Mouse (Mus musculus) MEL (cell line): ENCODE measurements around the gene Rasgrp3. TPM values are rescaled to one million over a fixed set of nuclear protein-coding genes. Genes with fewer than 3 reads are reported as not detected.
A peak's percentile ranks its signal among the peaks of the same experiment; 100 is the strongest.

Experiments
- DNase-seq: peaks from one replicate; pipeline ENCODE4 v3.0.0; 2011; ENCODE audit warnings: low read depth, low spot score
- H3K27ac ChIP-seq: 2 replicates; pipeline ENCODE4 v1.5.1; 2012; ENCODE audit warnings: low read depth, mild to moderate bottlenecking, control low read depth, low read length, moderate library complexity; ENCODE audit not compliant: control insufficient read depth
- H3K27me3 ChIP-seq, 2 experiments: fragments of 150-350 bp in 1 of 2; sonication (generic) in 1 of 2; 2 replicates each; pipeline ENCODE4 v1.6.1; 2012; ENCODE audit warnings: low read length in 2 of 2, mild to moderate bottlenecking in 2 of 2, improper control_type of control experiment in 1 of 2, moderate library complexity in 1 of 2; ENCODE audit not compliant: insufficient read depth in 2 of 2, control insufficient read depth in 1 of 2
- H3K36me3 ChIP-seq, 2 experiments: 2 replicates each; pipeline ENCODE4 v1.6.1; 2012 to 2014; ENCODE audit warnings: low read length in 2 of 2, improper control_type of control experiment in 1 of 2, inconsistent platforms in 1 of 2, mild to moderate bottlenecking in 1 of 2; ENCODE audit not compliant: insufficient read depth in 2 of 2, control insufficient read depth in 1 of 2
- H3K4me1 ChIP-seq, 2 experiments: fragments of 150-350 bp in 1 of 2; sonication (generic) in 1 of 2; 2 replicates each; pipeline ENCODE4 v1.6.1; 2012; ENCODE audit warnings: low read length in 2 of 2, improper control_type of control experiment in 1 of 2, mild to moderate bottlenecking in 1 of 2; ENCODE audit not compliant: insufficient read depth in 2 of 2, control insufficient read depth in 1 of 2
- H3K4me3 ChIP-seq, 2 experiments: fragments of 150-350 bp in 1 of 2; sonication (generic) in 1 of 2; 2 replicates each; pipeline ENCODE4 v1.5.1; 2012; ENCODE audit warnings: low read depth in 2 of 2, low read length in 2 of 2, mild to moderate bottlenecking in 2 of 2, moderate library complexity in 2 of 2, control low read depth in 1 of 2, improper control_type of control experiment in 1 of 2; ENCODE audit not compliant: control insufficient read depth in 1 of 2, insufficient read depth in 1 of 2
- H3K79me2 ChIP-seq: 2 replicates; pipeline ENCODE4 v1.6.1; 2012; ENCODE audit warnings: mild to moderate bottlenecking, low read length, moderate library complexity; ENCODE audit not compliant: control insufficient read depth, poor library complexity, insufficient read depth
- H3K9ac ChIP-seq: 2 replicates; pipeline ENCODE4 v1.6.1; 2012; ENCODE audit warnings: low read depth, mild to moderate bottlenecking, control low read depth, low read length, moderate library complexity; ENCODE audit not compliant: control insufficient read depth, poor library complexity, severe bottlenecking
- H3K9me3 ChIP-seq: fragments of 150-350 bp; sonication (generic); replicated peaks from 2 replicates; pipeline ENCODE4 v1.6.1; 2012; ENCODE audit warnings: mild to moderate bottlenecking, low read length, improper control_type of control experiment, moderate library complexity; ENCODE audit not compliant: insufficient read depth
- BHLHE40 ChIP-seq: IDR thresholded peaks from 2 replicates; pipeline ENCODE4 v1.6.1; 2012; ENCODE audit warnings: low read depth, mild to moderate bottlenecking, inconsistent platforms, low read length, improper control_type of control experiment, borderline replicate concordance
- CHD1 ChIP-seq: IDR thresholded peaks from 2 replicates; pipeline ENCODE4 v1.6.1; 2012; ENCODE audit warnings: low read depth, mild to moderate bottlenecking, inconsistent platforms, low read length, improper control_type of control experiment
- E2F4 ChIP-seq: IDR thresholded peaks from 2 replicates; pipeline ENCODE4 v1.6.1; 2011; ENCODE audit warnings: low read depth, low read length, improper control_type of control experiment, borderline replicate concordance
- ELF1 ChIP-seq: IDR thresholded peaks from 2 replicates; pipeline ENCODE4 v1.6.1; 2014; ENCODE audit warnings: low read depth, mild to moderate bottlenecking, inconsistent platforms, low read length, improper control_type of control experiment, moderate library complexity
- EP300 ChIP-seq, 2 experiments: IDR thresholded peaks; 2 replicates each; pipeline ENCODE4 v1.6.1; 2011; ENCODE audit warnings: improper control_type of control experiment in 2 of 2, low read length in 2 of 2, low read depth in 1 of 2, mild to moderate bottlenecking in 1 of 2
- GATA1 ChIP-seq: IDR thresholded peaks from 2 replicates; pipeline ENCODE4 v1.6.1; 2011; ENCODE audit warnings: low read depth, low read length, improper control_type of control experiment
- JUND ChIP-seq: IDR thresholded peaks from 2 replicates; pipeline ENCODE4 v1.6.1; 2011; ENCODE audit warnings: low read depth, mild to moderate bottlenecking, improper control_type of control experiment, low read length
- KAT2A ChIP-seq: conservative IDR thresholded peaks from 2 replicates; pipeline ENCODE4 v1.6.1; 2012; ENCODE audit warnings: low read depth, low read length, improper control_type of control experiment, inconsistent platforms
- MAFK ChIP-seq: IDR thresholded peaks from 2 replicates; pipeline ENCODE4 v1.6.1; 2011; ENCODE audit warnings: low read depth, mild to moderate bottlenecking, low read length, improper control_type of control experiment, borderline replicate concordance
- MAX ChIP-seq: IDR thresholded peaks from 2 replicates; pipeline ENCODE4 v1.6.1; 2011; ENCODE audit warnings: low read length, improper control_type of control experiment
- MAZ ChIP-seq: IDR thresholded peaks from 2 replicates; pipeline ENCODE4 v1.6.1; 2012; ENCODE audit warnings: low read depth, mild to moderate bottlenecking, inconsistent platforms, low read length, improper control_type of control experiment
- MXI1 ChIP-seq: IDR thresholded peaks from 2 replicates; pipeline ENCODE4 v1.6.1; 2011; ENCODE audit warnings: mild to moderate bottlenecking, low read depth, low read length, improper control_type of control experiment
- MYB ChIP-seq: IDR thresholded peaks from 2 replicates; pipeline ENCODE4 v1.6.1; 2011; ENCODE audit warnings: mild to moderate bottlenecking, low read depth, low read length, improper control_type of control experiment
- NRF1 ChIP-seq: IDR thresholded peaks from 2 replicates; pipeline ENCODE4 v1.6.1; 2014; ENCODE audit warnings: low read depth, mild to moderate bottlenecking, inconsistent platforms, low read length, improper control_type of control experiment, moderate library complexity; ENCODE audit not compliant: poor library complexity, insufficient read depth, severe bottlenecking
- POLR2AphosphoS2 ChIP-seq: IDR thresholded peaks from 2 replicates; pipeline ENCODE4 v1.6.1; 2011; ENCODE audit warnings: low read length, improper control_type of control experiment
- POLR2AphosphoS5 ChIP-seq: IDR thresholded peaks from 2 replicates; pipeline ENCODE4 v1.6.1; 2012; ENCODE audit warnings: low read depth, borderline replicate concordance, mild to moderate bottlenecking, inconsistent platforms, low read length, moderate library complexity, mixed read lengths
- RCOR1 ChIP-seq: IDR thresholded peaks from 2 replicates; pipeline ENCODE4 v1.6.1; 2012; ENCODE audit warnings: low read depth, mild to moderate bottlenecking, inconsistent platforms, low read length, improper control_type of control experiment
- SIN3A ChIP-seq: IDR thresholded peaks from 2 replicates; pipeline ENCODE4 v1.6.1; 2012; ENCODE audit warnings: low read length, improper control_type of control experiment, inconsistent platforms
- SMC3 ChIP-seq: IDR thresholded peaks from 2 replicates; pipeline ENCODE4 v1.6.1; 2011; ENCODE audit warnings: low read depth, low read length, improper control_type of control experiment
- TAL1 ChIP-seq: IDR thresholded peaks from 2 replicates; pipeline ENCODE4 v1.6.1; 2012; ENCODE audit warnings: mild to moderate bottlenecking, inconsistent platforms, low read length, moderate library complexity, mixed read lengths
- TCF12 ChIP-seq: IDR thresholded peaks from 2 replicates; pipeline ENCODE4 v1.6.1; 2014; ENCODE audit warnings: low read depth, mild to moderate bottlenecking, inconsistent platforms, low read length, improper control_type of control experiment, moderate library complexity
- UBTF ChIP-seq: IDR thresholded peaks from 2 replicates; pipeline ENCODE4 v1.6.1; 2012; ENCODE audit warnings: low read depth, mild to moderate bottlenecking, inconsistent platforms, low read length, improper control_type of control experiment, moderate library complexity, borderline replicate concordance; ENCODE audit not compliant: insufficient read depth
- USF1 ChIP-seq: IDR thresholded peaks from 2 replicates; pipeline ENCODE4 v1.6.1; 2014; ENCODE audit warnings: low read depth, mild to moderate bottlenecking, inconsistent platforms, low read length, improper control_type of control experiment, moderate library complexity
- ZMIZ1 ChIP-seq: IDR thresholded peaks from 2 replicates; pipeline ENCODE4 v1.6.1; 2012; ENCODE audit warnings: low read depth, mild to moderate bottlenecking, inconsistent platforms, low read length, improper control_type of control experiment, moderate library complexity
- ZNF384 ChIP-seq: IDR thresholded peaks from 2 replicates; pipeline ENCODE4 v1.6.1; 2012; ENCODE audit warnings: low read depth, mild to moderate bottlenecking, inconsistent platforms, low read length, improper control_type of control experiment
- polyA plus RNA-seq, 2 experiments: library from polyadenylated mRNA; stranded (reverse) in 1 of 2; unstranded in 1 of 2; fragments of >175 nt in 1 of 2; fragments of >200 nt in 1 of 2; gene quantifications; 2 replicates each; pipeline versions ENCODE4 v1.2.1 to v1.2.4; 2012; ENCODE audit warnings: low replicate concordance in 2 of 2, low read depth in 1 of 2; ENCODE audit not compliant: insufficient read length in 2 of 2, insufficient read depth in 1 of 2, missing spikeins in 1 of 2
- total RNA-seq: library from RNA; depleted of rRNA; stranded (reverse); fragments of 300-350 nt; gene quantifications from 2 replicates; pipeline ENCODE4 v1.2.3, GENCODE M21; 2012

Gene Rasgrp3
- total and polyA plus RNA-seq, 3 experiments: not detected

GRCm38 (mm10) chr17:75539841-75540240 is 104.1 kb downstream of the Rasgrp3 start:
- Histone ChIP-seq H3K27me3 (no peaks in the 10 kb centered on the region), H3K4me3 (no peak overlapping the region), H3K4me1 (peaks cover 4 to 8% of the 10 kb centered on the region in 2 experiments), H3K79me2 (peaks cover 8% of the 10 kb centered on the region; the same call in 1 of the 2 replicates), H3K27ac (no peak overlapping the region), H3K9ac (no peak overlapping the region), H3K36me3 (peaks cover 17 to 21% of the 10 kb centered on the region in 2 experiments), H3K9me3 (no peaks in the 10 kb centered on the region)
- DNase-seq: no peak
- TF ChIP-seq SMC3 (no peak), ZMIZ1 (no peak), ELF1 (no peak), NRF1 (no peak), KAT2A (no peak), JUND (no peak), MAX (no peak), MAZ (no peak), GATA1 (no peak)

GRCm38 (mm10) chr17:75543434-75543833 is 107.7 kb downstream of the Rasgrp3 start:
- H3K36me3 ChIP-seq: peaks cover 24 to 30% of the 10 kb centered on the region in 2 experiments
- no peaks in the 10 kb centered on the region for H3K27me3 ChIP-seq
- TF ChIP-seq BHLHE40 (no peak), EP300 (IDR thresholded peaks at IDR 0.05; ENCODE audit: low read depth in 1 of 2, low read length in 2 of 2) (peak; percentile 27 to 34; a peak in 1 of 4 replicates), TAL1 (no peak), UBTF (no peak), USF1 (no peak), SMC3 (no peak), E2F4 (no peak), MAFK (no peak), CHD1 (no peak), POLR2AphosphoS5 (no peak), ELF1 (no peak), ZNF384 (no peak), POLR2AphosphoS2 (no peak), MYB (no peak), GATA1 (peak; percentile 51), RCOR1 (0 out of 2 replicates have a peak, but pooled peaks have one; percentile 45), MXI1 (peak; percentile 43; the same call in 1 of the 2 replicates), NRF1 (no peak), SIN3A (no peak), MAX (no peak), TCF12 (peak; percentile 22; the same call in 1 of the 2 replicates), MAZ (no peak)
- TF ChIP-seq, all 39 proteins: peak for 5
- peaks cover 18% of the 10 kb centered on the region for H3K79me2 ChIP-seq
- peaks cover 4 to 8% of the 10 kb centered on the region in 2 experiments for H3K4me1 ChIP-seq
- no peak overlapping the region for H3K9ac ChIP-seq
- no peak for DNase-seq
- no peaks in the 10 kb centered on the region for H3K9me3 ChIP-seq
- no peak overlapping the region for H3K27ac ChIP-seq
- H3K4me3 ChIP-seq: no peak overlapping the region
